Mouse (Mus musculus): ENCODE data around the gene Slc10a1. TPM values are rescaled to one million over a fixed set of nuclear protein-coding genes. Genes with fewer than 3 reads are reported as not detected.

Gene Slc10a1
- polyA plus RNA-seq, 1 experiment from 2014 or later, result 0.70 TPM

Other genes starting within 250 kb of the Slc10a1 start
- gene Ccdc177, start 208.0 kb downstream of the Slc10a1 start, polyA plus RNA-seq (2015; fragmentation: Nextera tagmentation; extraction: Ambion mirVana), result 0.02 and 0.09 TPM in 2 replicates
- gene Susd6, start 178.2 kb downstream of the Slc10a1 start, polyA plus RNA-seq (2015; fragmentation: Nextera tagmentation; extraction: Ambion mirVana), result 16.4 and 20.0 TPM in 2 replicates
- 466 and 492 TPM in 2 replicates for gene Srsf5, start 23.2 kb downstream of the Slc10a1 start, polyA plus RNA-seq (2015; fragmentation: Nextera tagmentation; extraction: Ambion mirVana)
- 9.2 and 9.6 TPM in 2 replicates for gene Smoc1, start 58.1 kb upstream of the Slc10a1 start, polyA plus RNA-seq (2015; fragmentation: Nextera tagmentation; extraction: Ambion mirVana)

Data from intestine, embryonic 16.5 days (tissue).